Mouse (Mus musculus) bone marrow, adult 2 months (tissue): ENCODE data around the gene Arpc4.

Source experiments
- CTCF ChIP-seq: fragments of 200-500 bp; IDR thresholded peaks from 2 replicates; pipeline ENCODE4 v1.5.1; 2011; ENCODE audit warnings: low read length, control low read depth; ENCODE audit not compliant: control insufficient read depth, insufficient read depth
- POLR2A ChIP-seq: fragments of 200-500 bp; IDR thresholded peaks from 2 replicates; pipeline ENCODE4 v1.6.1; 2011; ENCODE audit warnings: low read depth, mild to moderate bottlenecking, control low read depth, low read length, borderline replicate concordance; ENCODE audit not compliant: control insufficient read depth

DNA sequence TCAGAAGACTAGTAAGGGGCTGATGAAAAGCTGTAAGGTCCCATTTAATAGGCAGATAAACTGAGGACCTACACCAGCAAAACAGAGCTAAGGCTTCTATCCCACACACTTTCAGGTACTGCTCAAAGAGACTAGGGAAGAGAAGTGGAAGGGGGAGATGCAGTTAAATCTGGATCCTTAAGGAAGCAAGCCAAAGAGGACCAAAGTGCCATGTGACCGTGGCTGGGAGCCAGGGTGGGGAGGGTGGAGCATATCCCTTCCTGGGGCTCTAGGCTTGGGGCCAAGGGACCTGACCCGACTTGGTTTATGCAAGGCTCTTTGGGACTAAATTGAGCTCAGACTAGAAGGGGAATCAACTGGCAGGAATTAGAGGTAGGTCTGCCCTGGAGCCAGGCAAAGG is 33.6 kb upstream of the Arpc4 start:
- TF ChIP-seq CTCF, result no peak
- TF ChIP-seq POLR2A, result no peak
